Mouse (Mus musculus): Measurements from ENCODE around the gene Riox2. TPM values are rescaled to one million over a fixed set of nuclear protein-coding genes. Genes with fewer than 3 reads are reported as not detected.
A peak's percentile ranks its signal among the peaks of the same experiment; 100 is the strongest.

The Riox2 gene
- polyA plus RNA-seq, 1 experiment from 2014 or later = 24.6 TPM

DNA sequence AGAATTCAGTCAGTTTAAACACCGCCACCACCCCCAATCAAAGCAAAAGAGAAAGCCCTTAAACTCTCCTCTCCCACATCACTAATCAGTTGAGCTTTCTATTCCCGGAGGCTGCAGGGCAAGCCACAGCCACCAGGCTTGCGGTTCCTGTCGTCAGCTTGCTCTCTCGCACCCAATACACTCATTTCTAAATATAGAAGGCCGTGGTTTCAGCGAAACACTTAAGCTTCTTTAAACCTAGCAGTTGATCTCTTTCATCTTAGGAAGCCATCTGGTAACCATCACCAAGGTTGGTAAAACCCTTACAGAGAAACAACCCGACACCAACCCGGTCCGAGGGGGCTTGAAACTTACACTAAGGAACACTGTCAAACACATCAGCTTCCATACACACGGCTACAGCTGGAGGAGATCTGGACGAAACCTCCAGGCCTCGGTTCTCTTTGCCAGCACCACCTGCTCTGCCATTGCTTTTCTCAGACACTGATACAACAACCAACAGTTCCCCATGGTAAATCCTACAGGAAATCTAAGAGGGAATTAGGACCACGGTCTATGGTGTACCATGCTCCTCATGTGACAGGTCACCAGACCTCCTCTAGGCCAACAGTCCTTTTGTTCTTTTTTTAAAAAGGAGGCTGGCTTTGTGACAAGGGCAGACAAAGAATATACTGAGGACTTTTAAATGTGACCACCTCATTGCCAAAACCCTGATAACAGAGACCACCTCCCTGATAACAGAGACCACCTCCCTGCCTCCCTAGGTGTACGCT is 46.1 kb downstream of the Riox2 start:
- CTCF ChIA-PET = interaction anchor here (1.1 kb wide), 2 partner anchors 17 to 23 kb away, joined by 3 read pairs; no protein-coding TSS in a partner anchor
- POLR2A ChIA-PET = no interaction called here

GRCm38 (mm10) chr16:59521752-59522423 is 50.3 kb downstream of the Riox2 start:
- DNase-seq (ENCODE audit: low read depth, low spot score) (no peak), ATAC-seq (peak; percentile 83)
- TF ChIP-seq CTCF (IDR thresholded peaks at IDR 0.05) = no peak
- in situ Hi-C loops (cut with MboI; ENCODE audit: low pct_unique_long_range_greater_than_20kb) = no loop called here
- CTCF ChIA-PET = no interaction called here
- POLR2A ChIA-PET = no interaction called here
- H3K27me3 ChIP-seq = no peaks in the 10 kb centered on the region

More for the DNA sequence above, 46.1 kb downstream of the Riox2 start:
- DNase-seq (ENCODE audit: low read depth, low spot score) (no peak), ATAC-seq (no peak)
- in situ Hi-C loops (cut with MboI; ENCODE audit: low pct_unique_long_range_greater_than_20kb) = no loop called here
- H3K27me3 ChIP-seq = no peaks in the 10 kb centered on the region
- TF ChIP-seq CTCF (IDR thresholded peaks at IDR 0.05) = no peak

- ChIA-PET POLR2A (no interaction called here), CTCF (no interaction called here)
- ATAC-seq (no peak), DNase-seq (ENCODE audit: low read depth, low spot score) (no peak)
- in situ Hi-C loops (cut with MboI; ENCODE audit: low pct_unique_long_range_greater_than_20kb) = no loop called here
- no peaks in the 10 kb centered on the region for H3K27me3 ChIP-seq
- no peak for TF ChIP-seq CTCF (IDR thresholded peaks at IDR 0.05)
Observed at GRCm38 (mm10) chr16:59526939-59527338, 55.4 kb downstream of the Riox2 start.

- ChIA-PET POLR2A (no interaction called here), CTCF (no interaction called here)
- in situ Hi-C loops (cut with MboI; ENCODE audit: low pct_unique_long_range_greater_than_20kb) = no loop called here
- DNase-seq (ENCODE audit: low read depth, low spot score) (no peak), ATAC-seq (no peak)
- TF ChIP-seq CTCF (IDR thresholded peaks at IDR 0.05) = no peak
- H3K27me3 ChIP-seq = no peaks in the 10 kb centered on the region
Observed at GRCm38 (mm10) chr16:59529570-59529969, 58.0 kb downstream of the Riox2 start.

- no peak for DNase-seq (ENCODE audit: low read depth, low spot score)
Observed at GRCm38 (mm10) chr16:59531243-59531642, 59.7 kb downstream of the Riox2 start.

GRCm38 (mm10) chr16:59532561-59532960 is 61.0 kb downstream of the Riox2 start:
- H3K27me3 ChIP-seq = no peaks in the 10 kb centered on the region
- in situ Hi-C loops (cut with MboI; ENCODE audit: low pct_unique_long_range_greater_than_20kb) = no loop called here
- no peak for DNase-seq (ENCODE audit: low read depth, low spot score)
- CTCF ChIA-PET = no interaction called here
- no peak for ATAC-seq
- POLR2A ChIA-PET = no interaction called here
- TF ChIP-seq CTCF (IDR thresholded peaks at IDR 0.05) = no peak

More at GRCm38 (mm10) chr16:59531243-59531642, 59.7 kb downstream of the Riox2 start:
- ATAC-seq = no peak
- no peaks in the 10 kb centered on the region for H3K27me3 ChIP-seq
- CTCF ChIA-PET = no interaction called here
- TF ChIP-seq CTCF (IDR thresholded peaks at IDR 0.05) = no peak
- in situ Hi-C loops (cut with MboI; ENCODE audit: low pct_unique_long_range_greater_than_20kb) = no loop called here
- POLR2A ChIA-PET = no interaction called here

- ChIA-PET POLR2A (no interaction called here), CTCF (interaction anchor here (1.3 kb wide), 1 partner anchor 9 kb away, joined by 4 read pairs; no protein-coding TSS in a partner anchor)
- in situ Hi-C loops (cut with MboI; ENCODE audit: low pct_unique_long_range_greater_than_20kb) = no loop called here
- no peak for TF ChIP-seq CTCF (IDR thresholded peaks at IDR 0.05)
- ATAC-seq = no peak
- DNase-seq (ENCODE audit: low read depth, low spot score) = no peak
- no peaks in the 10 kb centered on the region for H3K27me3 ChIP-seq
Observed at GRCm38 (mm10) chr16:59534349-59534748, 62.8 kb downstream of the Riox2 start.

- no peak for DNase-seq (ENCODE audit: low read depth, low spot score)
- in situ Hi-C loops (cut with MboI; ENCODE audit: low pct_unique_long_range_greater_than_20kb) = no loop called here
- peak; percentile 39 for TF ChIP-seq CTCF (IDR thresholded peaks at IDR 0.05)
- no peak for ATAC-seq
- no peaks in the 10 kb centered on the region for H3K27me3 ChIP-seq
- POLR2A ChIA-PET = no interaction called here
- CTCF ChIA-PET = no interaction called here
Observed at GRCm38 (mm10) chr16:59535673-59536072, 64.1 kb downstream of the Riox2 start.

- TF ChIP-seq CTCF (IDR thresholded peaks at IDR 0.05) = no peak
- no peaks in the 10 kb centered on the region for H3K27me3 ChIP-seq
- no peak for DNase-seq (ENCODE audit: low read depth, low spot score)
- ATAC-seq = no peak
- in situ Hi-C loops (cut with MboI; ENCODE audit: low pct_unique_long_range_greater_than_20kb) = no loop called here
- POLR2A ChIA-PET = no interaction called here
- CTCF ChIA-PET = no interaction called here
Observed at GRCm38 (mm10) chr16:59540944-59541343, 69.4 kb downstream of the Riox2 start.

- TF ChIP-seq CTCF (IDR thresholded peaks at IDR 0.05) = no peak
- ChIA-PET POLR2A (interaction anchor here (0.5 kb wide), 1 partner anchor 25 kb away, joined by 3 read pairs; no protein-coding TSS in a partner anchor), CTCF (no interaction called here)
- in situ Hi-C loops (cut with MboI; ENCODE audit: low pct_unique_long_range_greater_than_20kb) = no loop called here
- ATAC-seq (no peak), DNase-seq (ENCODE audit: low read depth, low spot score) (no peak)
- H3K27me3 ChIP-seq = no peaks in the 10 kb centered on the region
Observed at GRCm38 (mm10) chr16:59541382-59541781, 69.8 kb downstream of the Riox2 start.

Other genes with a start within 250 kb of the Riox2 start
- not detected for gene Olfr201, start 199.1 kb upstream of the Riox2 start, polyA plus RNA-seq (2021)
- gene Olfr202, start 185.0 kb upstream of the Riox2 start, polyA plus RNA-seq (2021) = not detected
- not detected for gene Olfr203, start 172.9 kb upstream of the Riox2 start, polyA plus RNA-seq (2021)
- gene Olfr204, start 153.5 kb upstream of the Riox2 start, polyA plus RNA-seq (2021) = not detected
- gene Olfr205, start 140.6 kb upstream of the Riox2 start, polyA plus RNA-seq (2021) = not detected
- gene Olfr206, start 122.5 kb upstream of the Riox2 start, polyA plus RNA-seq (2021) = not detected
- gene Olfr209, start 107.8 kb upstream of the Riox2 start, polyA plus RNA-seq (2021) = 0.09 TPM
- not detected for gene Gabrr3, start 64.4 kb upstream of the Riox2 start, polyA plus RNA-seq (2021)
- gene Crybg3, start 129.2 kb downstream of the Riox2 start, polyA plus RNA-seq (2021) = 3.5 TPM
- gene Arl6, start 167.6 kb downstream of the Riox2 start, polyA plus RNA-seq (2021) = 51.8 TPM

All from Patski (cell line).